Mouse (Mus musculus) bone marrow, adult 2 months (tissue): ENCODE data around the gene Ogfrl1. TPM values are rescaled to one million over a fixed set of nuclear protein-coding genes. Genes with fewer than 3 reads are reported as not detected.
A peak's percentile ranks its signal among the peaks of the same experiment; 100 is the strongest.

ENCODE experiments used
- H3K27ac ChIP-seq: fragments of 200-500 bp; 2 replicates; pipeline ENCODE4 v1.5.1; 2012; ENCODE audit warnings: low read depth, mild to moderate bottlenecking, control low read depth, inconsistent platforms, low read length; ENCODE audit not compliant: control insufficient read depth, poor library complexity, insufficient read depth
- H3K4me1 ChIP-seq: fragments of 200-500 bp; 2 replicates; pipeline ENCODE4 v1.6.1; 2011; ENCODE audit warnings: low read length; ENCODE audit not compliant: control insufficient read depth, insufficient read depth
- H3K4me3 ChIP-seq: fragments of 200-500 bp; replicated peaks from 2 replicates; pipeline ENCODE3; 2011; ENCODE audit warnings: mild to moderate bottlenecking, low read depth, low read length, control low read depth; ENCODE audit not compliant: control insufficient read depth
- CTCF ChIP-seq: fragments of 200-500 bp; IDR thresholded peaks from 2 replicates; pipeline ENCODE4 v1.5.1; 2011; ENCODE audit warnings: low read length, control low read depth; ENCODE audit not compliant: control insufficient read depth, insufficient read depth
- POLR2A ChIP-seq: fragments of 200-500 bp; IDR thresholded peaks from 2 replicates; pipeline ENCODE4 v1.6.1; 2011; ENCODE audit warnings: low read depth, mild to moderate bottlenecking, control low read depth, low read length, borderline replicate concordance; ENCODE audit not compliant: control insufficient read depth
- WGBS: fragments of 180-500 bp; shearing (Covaris S2); methylation state at CpG from one replicate; pipeline ENCODE4 v1.1.7; 2018; 5-methylcytosine and 5-hydroxymethylcytosine counted together
- polyA plus RNA-seq: library from polyadenylated mRNA; stranded (reverse); fragments of >200 nt; gene quantifications from 2 replicates; pipeline ENCODE4 v1.2.4, GENCODE M21; 2011; ENCODE audit warnings: low replicate concordance; ENCODE audit not compliant: missing spikeins, insufficient read depth, insufficient read length

Ogfrl1 gene
- polyA plus RNA-seq, 1 experiment, result 37.2 TPM

DNA sequence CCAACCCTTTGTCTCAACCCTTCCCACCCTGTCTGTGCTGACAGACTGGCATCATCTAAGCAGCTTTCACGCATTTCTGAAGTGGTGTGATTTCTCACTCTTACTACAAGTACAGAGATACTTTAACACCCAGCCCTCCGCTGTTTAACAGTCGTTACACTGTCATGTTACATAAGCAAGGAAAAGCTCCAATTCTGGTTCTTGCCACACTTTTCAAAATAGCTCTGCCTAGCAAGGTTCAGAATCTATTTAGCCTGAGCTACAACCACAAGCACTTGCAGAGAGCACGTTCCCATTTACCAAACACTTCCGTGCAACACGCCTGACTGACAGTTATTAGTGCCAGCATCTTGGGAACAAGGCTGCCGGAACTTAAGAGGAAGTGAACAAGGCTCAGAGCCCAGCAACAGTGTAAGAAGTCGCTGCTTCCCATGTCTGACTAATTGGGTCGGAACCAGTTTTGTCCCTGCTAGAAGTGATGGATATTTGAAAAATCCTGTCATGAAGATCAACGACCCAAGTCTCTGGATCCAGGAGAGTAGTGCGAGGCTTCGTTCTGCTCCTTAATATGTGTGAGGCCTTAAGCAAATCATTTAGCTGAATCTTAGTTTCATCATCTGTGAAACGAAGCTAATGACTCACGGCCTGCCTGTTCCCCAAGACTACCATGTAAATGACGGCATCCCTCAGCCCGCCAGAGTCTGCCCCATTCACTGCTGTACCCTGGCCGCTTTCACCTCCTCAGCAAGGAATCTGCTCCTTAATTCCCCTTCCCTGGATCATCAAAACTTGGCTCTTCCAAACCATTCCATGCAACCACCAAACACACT is 17.4 kb downstream of the Ogfrl1 start:
- WGBS, result 9% methylated on average over 17 of the region's 17 CpGs
- Histone ChIP-seq H3K27ac (peak overlapping the region; percentile 80; the same call in 1 of the 2 replicates), H3K4me3 (peak overlapping the region; percentile 60), H3K4me1 (peaks cover 5% of the 10 kb centered on the region; the same call in 1 of the 2 replicates)
- TF ChIP-seq CTCF (no peak), POLR2A (no peak)

DNA sequence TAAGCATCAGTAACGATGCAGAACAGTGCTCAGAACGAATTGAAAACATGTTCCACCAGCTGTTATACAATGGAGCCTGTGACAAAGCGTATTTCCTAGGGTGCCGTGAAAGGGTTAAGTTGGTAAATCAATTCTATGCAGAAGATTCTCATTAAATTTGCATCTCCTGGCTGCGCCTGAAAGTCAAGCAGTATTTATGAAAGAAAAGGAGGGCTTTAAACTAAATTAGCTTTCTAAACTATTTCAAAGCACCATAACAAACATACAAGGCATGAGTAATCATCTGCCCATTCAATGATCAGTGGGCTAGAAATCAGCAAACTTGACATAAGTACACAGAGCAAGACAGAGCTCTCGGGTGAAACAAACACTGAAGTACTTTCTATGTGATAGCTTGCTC is 18.3 kb downstream of the Ogfrl1 start:
- TF ChIP-seq POLR2A, result no peak
- TF ChIP-seq CTCF, result no peak
- H3K4me1 ChIP-seq, result peaks cover 5% of the 10 kb centered on the region; the same call in 1 of the 2 replicates
- H3K4me3 ChIP-seq, result no peak overlapping the region
- WGBS, result 56% methylated on average over 6 of the region's 6 CpGs
- H3K27ac ChIP-seq, result no peak overlapping the region

DNA sequence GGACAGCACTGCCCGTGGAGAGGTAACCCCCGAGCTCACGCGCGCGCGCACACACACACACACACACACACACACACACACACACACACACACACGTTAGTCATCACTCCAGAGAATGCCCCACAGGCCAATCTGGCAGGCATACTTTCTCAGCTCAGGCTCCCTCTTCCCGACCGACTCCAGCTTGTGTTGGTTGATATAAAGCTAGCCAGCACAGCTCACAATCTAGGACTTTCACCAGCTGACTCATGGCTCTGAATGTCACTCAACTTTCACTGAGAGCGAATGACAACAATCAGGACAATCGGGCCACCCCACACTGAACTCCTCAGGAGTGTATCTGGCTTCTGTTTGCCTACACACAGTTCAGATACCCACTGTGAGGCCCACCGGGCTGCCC is 20.0 kb downstream of the Ogfrl1 start:
- H3K4me3 ChIP-seq, result no peak overlapping the region
- 85% methylated on average over 13 of the region's 13 CpGs for WGBS
- no peak overlapping the region for H3K27ac ChIP-seq
- H3K4me1 ChIP-seq, result peaks cover 5% of the 10 kb centered on the region
- TF ChIP-seq POLR2A, result no peak
- TF ChIP-seq CTCF, result no peak

DNA sequence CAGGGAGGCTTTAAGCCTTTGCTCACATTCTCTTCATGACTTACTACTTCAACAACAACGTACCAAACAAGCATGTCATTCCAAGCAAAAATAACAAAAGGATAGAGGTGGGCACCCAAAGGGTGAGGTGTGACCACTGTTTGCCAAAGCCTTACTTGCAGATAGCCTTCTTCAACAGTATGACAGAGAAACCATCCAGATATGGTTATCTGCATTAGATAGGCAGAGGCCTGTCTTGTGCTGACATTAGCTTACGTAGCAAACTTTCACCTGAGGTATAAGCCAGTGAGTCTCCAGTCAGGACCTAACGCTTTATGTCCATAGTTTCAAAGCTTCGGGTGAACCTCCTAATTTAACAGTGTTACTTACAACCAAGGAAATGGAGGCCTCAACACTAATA is 23.4 kb downstream of the Ogfrl1 start:
- H3K27ac ChIP-seq, result no peak overlapping the region
- TF ChIP-seq CTCF (no peak), POLR2A (no peak)
- 79% methylated on average over 4 of the region's 4 CpGs for WGBS
- peaks cover 2% of the 10 kb centered on the region for H3K4me1 ChIP-seq
- H3K4me3 ChIP-seq, result no peak overlapping the region

DNA sequence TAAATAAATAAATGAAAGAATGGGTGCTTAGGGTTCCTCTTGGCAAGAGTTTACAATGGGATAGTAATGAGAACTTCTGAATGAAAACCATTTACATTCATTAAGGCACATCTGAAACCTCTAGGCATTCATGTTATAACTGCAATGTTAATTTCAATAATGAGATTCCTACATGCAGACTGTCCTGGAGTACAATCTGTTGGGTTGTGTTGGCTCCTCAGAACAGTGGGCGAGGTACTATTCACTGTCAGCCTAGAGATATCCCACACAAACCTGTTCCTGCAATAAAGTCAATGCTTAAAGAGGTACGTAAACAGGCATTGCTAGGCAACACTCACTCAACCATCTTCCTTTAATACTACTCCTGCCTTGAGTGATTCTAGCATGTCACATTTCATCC is 32.0 kb downstream of the Ogfrl1 start:
- no peak overlapping the region for H3K27ac ChIP-seq
- TF ChIP-seq POLR2A (no peak), CTCF (no peak)
- no peak overlapping the region for H3K4me3 ChIP-seq
- WGBS, result 89% methylated on average over 2 of the region's 2 CpGs
- H3K4me1 ChIP-seq, result no peaks in the 10 kb centered on the region

DNA sequence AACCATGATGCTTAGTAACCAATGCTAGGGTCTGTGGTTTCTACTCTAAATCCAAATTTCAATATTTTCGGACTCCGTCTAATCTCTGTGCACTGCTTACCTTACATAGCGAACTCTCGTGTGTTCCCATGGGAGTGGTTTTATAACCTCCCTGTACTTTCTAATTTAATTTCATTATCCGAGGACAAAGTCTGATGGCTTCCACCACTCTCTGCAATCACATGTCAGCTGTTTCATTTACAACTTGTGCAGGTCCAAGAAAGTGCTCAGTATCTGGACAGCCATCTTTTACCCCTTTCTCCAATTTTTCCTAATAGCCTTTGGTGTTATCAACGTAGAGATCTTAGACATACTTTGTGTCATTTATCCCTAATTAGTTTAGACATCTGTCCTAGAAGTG is 44.7 kb downstream of the Ogfrl1 start:
- TF ChIP-seq POLR2A (no peak), CTCF (no peak)
- WGBS, result 87% methylated on average over 6 of the region's 6 CpGs
- H3K4me1 ChIP-seq, result peaks cover 2% of the 10 kb centered on the region; the same call in 1 of the 2 replicates
- H3K4me3 ChIP-seq, result no peak overlapping the region
- no peak overlapping the region for H3K27ac ChIP-seq

DNA sequence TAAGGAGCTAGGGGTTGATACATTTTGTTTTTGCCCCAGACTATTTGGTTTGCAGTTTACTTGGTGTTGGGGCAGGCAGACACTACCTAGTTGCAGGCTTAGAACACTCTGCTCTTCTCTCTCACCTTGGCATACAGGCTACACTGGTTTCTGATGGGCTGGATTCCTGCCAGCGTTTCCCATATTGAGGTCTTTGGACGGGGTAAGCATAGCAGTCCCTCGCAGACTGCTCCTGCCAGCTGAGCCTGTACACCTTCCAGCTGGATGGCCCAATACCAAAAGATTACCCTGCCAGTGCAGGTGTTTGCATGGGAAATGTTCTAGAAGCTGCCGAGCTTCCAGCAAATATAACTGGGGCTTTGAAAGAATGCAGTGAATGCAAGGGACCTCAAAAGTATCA is 45.8 kb downstream of the Ogfrl1 start:
- WGBS, result 68% methylated on average over 4 of the region's 4 CpGs
- TF ChIP-seq POLR2A, result no peak
- no peak overlapping the region for H3K4me3 ChIP-seq
- peaks cover 2% of the 10 kb centered on the region; the same call in 1 of the 2 replicates for H3K4me1 ChIP-seq
- no peak overlapping the region for H3K27ac ChIP-seq

DNA sequence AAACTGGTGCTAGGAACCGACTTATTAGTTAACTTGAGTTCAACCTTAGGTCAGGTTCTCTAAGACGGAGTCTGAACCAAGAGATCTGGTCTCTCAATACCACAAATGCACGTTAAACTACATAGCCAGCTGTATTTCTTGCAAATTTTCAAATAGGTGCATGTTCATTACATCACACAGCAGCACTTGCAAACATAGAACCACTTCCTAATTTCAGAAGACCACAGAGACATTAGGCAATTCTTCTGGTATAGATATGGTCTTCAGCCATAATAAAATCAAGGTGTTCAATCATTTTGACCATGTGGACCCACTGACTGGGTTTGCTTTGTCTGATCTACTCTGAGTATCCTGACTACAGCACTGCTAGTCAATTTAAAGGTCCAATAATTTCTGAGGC is 51.9 kb downstream of the Ogfrl1 start:
- 26% methylated on average over 3 of the region's 3 CpGs for WGBS
- peaks cover 2% of the 10 kb centered on the region; the same call in 1 of the 2 replicates for H3K4me1 ChIP-seq
- no peak overlapping the region; the same call in 1 of the 2 replicates for H3K27ac ChIP-seq
- no peak overlapping the region for H3K4me3 ChIP-seq
- TF ChIP-seq POLR2A (no peak), CTCF (no peak)
